Mouse (Mus musculus): Measurements from ENCODE around the gene Zfp771. TPM values are rescaled to one million over a fixed set of nuclear protein-coding genes. Genes with fewer than 3 reads are reported as not detected.

Zfp771 gene
- polyA plus RNA-seq, 1 experiment from 2014 or later: 39.6 TPM

DNA sequence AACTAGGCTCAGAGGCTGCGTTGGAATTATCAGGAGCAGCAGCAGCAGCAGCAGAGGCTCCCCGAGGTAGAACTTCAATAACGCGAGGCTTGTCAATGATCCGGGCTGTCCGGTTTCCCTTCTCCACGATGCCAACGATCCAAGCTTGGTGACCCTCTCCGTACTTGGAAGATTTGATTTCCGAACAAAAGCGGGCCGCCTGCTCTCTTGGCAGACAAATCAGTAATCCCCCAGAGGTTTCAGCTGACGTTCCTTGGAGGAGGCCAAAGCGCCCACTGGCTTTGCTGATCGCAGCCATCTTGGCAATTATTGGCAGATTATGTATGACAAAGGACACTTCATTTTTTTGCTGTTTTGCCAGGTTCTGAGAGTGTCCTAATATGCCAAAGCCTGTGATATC lies 28.5 kb downstream of the Zfp771 start:
- Histone ChIP-seq H3K9ac (ENCODE audit: low read length) (0 out of 2 replicates have a peak overlapping the region, but pooled peaks have one; percentile 91), H3K36me3 (ENCODE audit: control insufficient read depth, insufficient read depth) (peaks cover 16% of the 10 kb centered on the region), H3K4me1 (ENCODE audit: control insufficient read depth, insufficient read depth, low read length) (peaks cover 13% of the 10 kb centered on the region), H3K27me3 (ENCODE audit: control insufficient read depth, insufficient read depth, low read length) (no peaks in the 10 kb centered on the region), H3K27ac (ENCODE audit: low read length) (no peak overlapping the region), H3K4me3 (ENCODE audit: low read length) (peak overlapping the region; percentile 82), H3K4me2 (ENCODE audit: low read depth, low read length) (peak overlapping the region; percentile 92), H3K9me3 (replicated peaks; ENCODE audit: control insufficient read depth, low read length) (peaks cover 4% of the 10 kb centered on the region)
- 94% methylated on average over 15 of the region's 15 CpGs for WGBS
- ATAC-seq (replicated peaks; ENCODE audit: extremely low read depth, insufficient read depth, low FRiP score): no peak

- Histone ChIP-seq H3K4me1 (ENCODE audit: control insufficient read depth, insufficient read depth, low read length) (peaks cover 13% of the 10 kb centered on the region), H3K27ac (ENCODE audit: low read length) (peak overlapping the region; percentile 89), H3K4me2 (ENCODE audit: low read depth, low read length) (peak overlapping the region; percentile 92), H3K9ac (ENCODE audit: low read length) (peak overlapping the region; percentile 91), H3K27me3 (ENCODE audit: control insufficient read depth, insufficient read depth, low read length) (no peaks in the 10 kb centered on the region), H3K9me3 (replicated peaks; ENCODE audit: control insufficient read depth, low read length) (peaks cover 3% of the 10 kb centered on the region), H3K4me3 (ENCODE audit: low read length) (peak overlapping the region; percentile 82), H3K36me3 (ENCODE audit: control insufficient read depth, insufficient read depth) (peaks cover 16% of the 10 kb centered on the region)
- 12% methylated on average over 50 of the region's 50 CpGs for WGBS
- peak; percentile 64 for ATAC-seq (replicated peaks; ENCODE audit: extremely low read depth, insufficient read depth, low FRiP score)
Measured at GRCm38 (mm10) chr7:127273118-127273923, 29.2 kb downstream of the Zfp771 start.

DNA sequence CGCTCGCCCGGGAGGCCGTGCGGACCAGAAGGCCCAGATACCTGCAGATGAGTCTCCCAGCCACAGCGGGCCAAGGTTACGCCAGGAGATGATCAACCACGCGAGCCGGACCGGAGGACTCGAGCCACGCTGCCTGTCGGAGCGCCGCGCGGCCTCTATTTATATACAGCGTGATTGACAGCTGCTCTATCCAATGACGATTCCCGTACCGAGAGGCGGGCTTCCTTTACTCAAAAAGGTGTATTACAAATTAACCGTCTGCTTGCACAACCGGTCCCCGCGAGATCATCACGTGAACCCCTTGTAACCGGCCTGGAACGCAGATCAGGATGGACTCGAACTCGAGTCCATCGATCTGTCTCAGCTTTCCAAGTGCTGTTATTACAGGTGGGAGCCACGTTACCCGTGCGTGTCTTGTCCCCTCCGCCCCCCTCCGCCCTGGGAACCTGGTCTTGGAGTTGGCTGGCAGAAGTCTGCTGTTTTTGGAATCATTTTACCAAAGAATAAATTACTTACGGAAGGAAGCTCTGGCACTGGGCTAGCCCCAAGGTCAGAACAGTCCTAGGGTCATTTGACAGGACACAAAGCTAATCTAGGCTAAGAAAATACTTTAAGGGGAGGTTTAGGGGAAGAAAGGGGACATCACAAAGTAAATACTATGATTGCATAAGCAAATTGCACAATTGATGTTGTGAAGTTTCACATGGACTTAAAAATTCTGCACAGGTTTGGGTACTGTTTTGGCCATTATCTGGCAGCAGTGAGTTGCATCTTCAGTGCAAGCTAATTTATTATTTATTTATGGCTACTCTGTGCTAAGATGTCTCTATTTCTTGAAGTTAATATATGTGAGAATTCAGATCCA lies 30.1 kb downstream of the Zfp771 start, which contains the start of gene Sephs2:
TSS of gene Sephs2 (minus strand) at position 131 of the 865 bp plus-strand sequence.
- H3K27me3 ChIP-seq (ENCODE audit: control insufficient read depth, insufficient read depth, low read length): no peaks in the 10 kb centered on the region
- 2% methylated on average over 39 of the region's 39 CpGs for WGBS
- peaks cover 13% of the 10 kb centered on the region for H3K4me1 ChIP-seq (ENCODE audit: control insufficient read depth, insufficient read depth, low read length)
- peak within 1 kb of the TSS; percentile 91 for H3K9ac ChIP-seq (ENCODE audit: low read length)
- H3K36me3 ChIP-seq (ENCODE audit: control insufficient read depth, insufficient read depth): peaks cover 14% of the 10 kb centered on the region
- peak within 1 kb of the TSS; percentile 92 for H3K4me2 ChIP-seq (ENCODE audit: low read depth, low read length)
- no peaks in the 10 kb centered on the region for H3K9me3 ChIP-seq (replicated peaks; ENCODE audit: control insufficient read depth, low read length)
- peak within 1 kb of the TSS; percentile 89 for H3K27ac ChIP-seq (ENCODE audit: low read length)
- H3K4me3 ChIP-seq (ENCODE audit: low read length): peak within 1 kb of the TSS; percentile 82
- peak; percentile 88 for ATAC-seq (replicated peaks; ENCODE audit: extremely low read depth, insufficient read depth, low FRiP score)

- Histone ChIP-seq H3K4me1 (ENCODE audit: control insufficient read depth, insufficient read depth, low read length) (peaks cover 13% of the 10 kb centered on the region), H3K9ac (ENCODE audit: low read length) (no peak overlapping the region), H3K9me3 (replicated peaks; ENCODE audit: control insufficient read depth, low read length) (no peaks in the 10 kb centered on the region), H3K4me2 (ENCODE audit: low read depth, low read length) (no peak overlapping the region), H3K4me3 (ENCODE audit: low read length) (no peak overlapping the region), H3K36me3 (ENCODE audit: control insufficient read depth, insufficient read depth) (peaks cover 5% of the 10 kb centered on the region; the same call in 1 of the 2 replicates), H3K27me3 (ENCODE audit: control insufficient read depth, insufficient read depth, low read length) (no peaks in the 10 kb centered on the region), H3K27ac (ENCODE audit: low read length) (no peak overlapping the region)
- WGBS: 63% methylated on average over 5 of the region's 5 CpGs
- no peak for ATAC-seq (replicated peaks; ENCODE audit: extremely low read depth, insufficient read depth, low FRiP score)
Measured at GRCm38 (mm10) chr7:127276519-127276961, 32.5 kb downstream of the Zfp771 start.

- peaks cover 2% of the 10 kb centered on the region; the same call in 1 of the 2 replicates for H3K4me1 ChIP-seq (ENCODE audit: control insufficient read depth, insufficient read depth, low read length)
- 20% methylated on average over 8 of the region's 8 CpGs for WGBS
- H3K9ac ChIP-seq (ENCODE audit: low read length): no peak overlapping the region
- no peaks in the 10 kb centered on the region for H3K27me3 ChIP-seq (ENCODE audit: control insufficient read depth, insufficient read depth, low read length)
- H3K4me3 ChIP-seq (ENCODE audit: low read length): no peak overlapping the region
- H3K9me3 ChIP-seq (replicated peaks; ENCODE audit: control insufficient read depth, low read length): no peaks in the 10 kb centered on the region
- no peak for ATAC-seq (replicated peaks; ENCODE audit: extremely low read depth, insufficient read depth, low FRiP score)
- H3K27ac ChIP-seq (ENCODE audit: low read length): no peak overlapping the region
- no peaks in the 10 kb centered on the region for H3K36me3 ChIP-seq (ENCODE audit: control insufficient read depth, insufficient read depth)
- no peak overlapping the region for H3K4me2 ChIP-seq (ENCODE audit: low read depth, low read length)
Measured at GRCm38 (mm10) chr7:127278311-127278710, 34.2 kb downstream of the Zfp771 start.

DNA sequence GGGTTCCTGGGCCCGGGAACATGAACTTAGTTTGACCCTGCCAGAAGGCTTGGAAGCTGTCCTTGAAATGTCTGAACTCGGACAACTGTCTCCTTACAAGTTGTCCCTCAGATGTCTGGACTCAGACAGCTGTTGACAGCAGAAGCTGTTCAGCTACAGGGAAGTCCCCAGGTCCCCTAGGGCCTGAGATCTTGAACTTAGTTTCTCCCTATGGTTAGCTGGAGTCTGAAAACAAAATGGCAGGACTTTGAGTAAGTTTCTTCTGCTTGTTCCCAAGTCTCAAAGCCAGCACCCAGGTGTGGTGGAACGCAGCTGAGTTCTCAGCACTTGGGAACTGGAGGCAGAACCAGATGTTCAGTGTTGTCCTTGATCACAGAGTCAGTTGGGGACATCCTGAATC lies 36.0 kb downstream of the Zfp771 start:
- no peak overlapping the region; the same call in 1 of the 2 replicates for H3K27ac ChIP-seq (ENCODE audit: low read length)
- ATAC-seq (replicated peaks; ENCODE audit: extremely low read depth, insufficient read depth, low FRiP score): no peak; the same call in 1 of the 2 replicates
- WGBS: 38% methylated on average over 3 of the region's 3 CpGs

GRCm38 (mm10) chr7:127281114-127281513 lies 37.0 kb downstream of the Zfp771 start:
- Histone ChIP-seq H3K9ac (ENCODE audit: low read length) (no peak overlapping the region), H3K27me3 (ENCODE audit: control insufficient read depth, insufficient read depth, low read length) (no peaks in the 10 kb centered on the region), H3K36me3 (ENCODE audit: control insufficient read depth, insufficient read depth) (no peaks in the 10 kb centered on the region), H3K9me3 (replicated peaks; ENCODE audit: control insufficient read depth, low read length) (no peaks in the 10 kb centered on the region), H3K4me3 (ENCODE audit: low read length) (no peak overlapping the region), H3K27ac (ENCODE audit: low read length) (no peak overlapping the region), H3K4me2 (ENCODE audit: low read depth, low read length) (no peak overlapping the region), H3K4me1 (ENCODE audit: control insufficient read depth, insufficient read depth, low read length) (no peaks in the 10 kb centered on the region)
- 33% methylated on average over 4 of the region's 4 CpGs for WGBS
- ATAC-seq (replicated peaks; ENCODE audit: extremely low read depth, insufficient read depth, low FRiP score): no peak

More for the DNA sequence above, 36.0 kb downstream of the Zfp771 start:
- H3K4me2 ChIP-seq (ENCODE audit: low read depth, low read length): no peak overlapping the region
- H3K9ac ChIP-seq (ENCODE audit: low read length): no peak overlapping the region
- no peaks in the 10 kb centered on the region for H3K4me1 ChIP-seq (ENCODE audit: control insufficient read depth, insufficient read depth, low read length)
- H3K36me3 ChIP-seq (ENCODE audit: control insufficient read depth, insufficient read depth): no peaks in the 10 kb centered on the region
- H3K4me3 ChIP-seq (ENCODE audit: low read length): no peak overlapping the region
- no peaks in the 10 kb centered on the region for H3K9me3 ChIP-seq (replicated peaks; ENCODE audit: control insufficient read depth, low read length)
- H3K27me3 ChIP-seq (ENCODE audit: control insufficient read depth, insufficient read depth, low read length): no peaks in the 10 kb centered on the region

DNA sequence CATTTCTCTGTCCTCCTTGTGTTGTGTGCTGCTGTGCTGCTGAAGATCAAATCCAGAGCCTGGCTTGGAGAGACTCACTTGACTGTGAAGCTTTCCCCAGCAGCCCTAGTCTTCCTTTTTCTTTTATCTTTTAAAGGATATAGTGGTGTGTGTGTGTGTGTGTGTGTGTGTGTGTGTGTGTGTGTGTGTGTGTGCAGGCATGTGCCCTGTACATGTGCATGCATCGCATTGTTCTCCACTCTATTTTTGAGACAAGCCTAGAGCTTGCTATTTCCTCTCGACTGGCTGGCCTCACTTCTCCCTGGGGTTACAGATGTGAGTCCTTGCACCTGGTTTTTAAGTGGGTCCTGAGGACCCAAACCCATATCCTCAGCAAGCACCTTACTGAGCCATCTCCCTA lies 38.1 kb downstream of the Zfp771 start:
- Histone ChIP-seq H3K27me3 (ENCODE audit: control insufficient read depth, insufficient read depth, low read length) (no peaks in the 10 kb centered on the region), H3K4me3 (ENCODE audit: low read length) (no peak overlapping the region), H3K36me3 (ENCODE audit: control insufficient read depth, insufficient read depth) (no peaks in the 10 kb centered on the region), H3K27ac (ENCODE audit: low read length) (no peak overlapping the region; the same call in 1 of the 2 replicates), H3K9me3 (replicated peaks; ENCODE audit: control insufficient read depth, low read length) (0 out of 2 replicates have a peak, but pooled peaks cover 3% of the 10 kb centered on the region), H3K9ac (ENCODE audit: low read length) (no peak overlapping the region), H3K4me2 (ENCODE audit: low read depth, low read length) (no peak overlapping the region), H3K4me1 (ENCODE audit: control insufficient read depth, insufficient read depth, low read length) (no peaks in the 10 kb centered on the region)
- WGBS: 45% methylated on average over 2 of the region's 2 CpGs
- no peak for ATAC-seq (replicated peaks; ENCODE audit: extremely low read depth, insufficient read depth, low FRiP score)

All from heart, embryonic 16.5 days (tissue).